Mouse (Mus musculus): ENCODE measurements at regions not wholly inside any gene's neighbourhood (a gene's known extent, or its start where the extent isn't known, plus 50 kb on each side); places are given as distances from the start of the nearest gene placed in this dataset.

DNA sequence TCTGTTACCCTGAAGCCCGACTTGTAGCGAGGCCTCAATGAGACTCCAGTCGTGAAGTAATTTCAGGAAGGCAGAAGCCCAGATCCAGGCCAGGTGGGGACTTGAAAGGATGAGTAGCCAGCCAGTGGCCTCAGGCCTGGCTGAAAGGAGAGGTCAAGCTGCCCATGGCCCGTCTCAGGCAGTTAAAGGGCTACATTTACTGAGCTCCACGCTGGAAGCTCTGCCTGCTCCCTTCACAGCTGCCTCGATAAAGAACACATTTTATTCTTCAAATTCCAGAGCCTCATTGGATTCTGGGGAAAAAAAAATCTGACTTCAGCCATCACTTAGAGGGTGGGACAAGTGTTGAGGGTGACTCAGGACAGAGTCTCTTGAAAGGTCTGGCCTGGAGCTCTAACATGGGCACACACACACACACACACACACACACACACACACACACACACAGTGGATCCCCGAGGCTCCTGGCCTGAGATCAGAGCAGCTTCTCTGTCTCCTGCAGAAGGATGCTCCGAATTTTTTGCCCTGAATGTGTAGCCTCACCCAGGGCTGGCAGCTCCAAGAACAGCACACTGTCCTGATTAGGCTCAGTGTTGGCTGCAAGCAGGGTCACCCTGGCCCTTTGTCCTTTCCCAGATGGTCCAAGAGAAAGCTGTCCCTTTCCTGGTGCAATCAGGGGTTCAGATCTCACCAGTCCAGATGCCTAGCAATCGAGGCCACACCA is 53.0 kb downstream of the Gadd45g start:
- no peak for DNase-seq (ENCODE audit: extremely low read depth, low read depth)

DNA sequence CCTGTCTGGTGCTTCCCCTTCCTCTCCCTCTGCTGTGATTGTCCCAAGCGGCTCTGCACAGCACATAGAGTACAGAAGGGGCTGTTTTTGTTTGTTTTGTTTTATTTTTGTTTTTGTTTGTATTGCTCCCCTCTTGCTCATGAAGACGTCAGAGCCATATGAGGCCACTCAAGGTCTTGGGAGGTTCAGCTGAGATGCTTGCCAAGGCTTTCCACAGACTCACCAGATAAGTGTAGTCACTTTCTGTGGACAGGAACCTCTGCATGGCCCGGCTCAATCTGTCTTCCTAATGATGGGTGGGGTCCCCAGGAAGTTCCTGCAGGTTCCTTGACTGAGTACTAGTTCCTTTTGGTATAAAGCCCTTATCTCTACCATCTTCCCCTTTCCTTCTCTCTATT is 53.6 kb downstream of the Gadd45g start:
- no peak for DNase-seq (ENCODE audit: extremely low read depth, low read depth)

DNA sequence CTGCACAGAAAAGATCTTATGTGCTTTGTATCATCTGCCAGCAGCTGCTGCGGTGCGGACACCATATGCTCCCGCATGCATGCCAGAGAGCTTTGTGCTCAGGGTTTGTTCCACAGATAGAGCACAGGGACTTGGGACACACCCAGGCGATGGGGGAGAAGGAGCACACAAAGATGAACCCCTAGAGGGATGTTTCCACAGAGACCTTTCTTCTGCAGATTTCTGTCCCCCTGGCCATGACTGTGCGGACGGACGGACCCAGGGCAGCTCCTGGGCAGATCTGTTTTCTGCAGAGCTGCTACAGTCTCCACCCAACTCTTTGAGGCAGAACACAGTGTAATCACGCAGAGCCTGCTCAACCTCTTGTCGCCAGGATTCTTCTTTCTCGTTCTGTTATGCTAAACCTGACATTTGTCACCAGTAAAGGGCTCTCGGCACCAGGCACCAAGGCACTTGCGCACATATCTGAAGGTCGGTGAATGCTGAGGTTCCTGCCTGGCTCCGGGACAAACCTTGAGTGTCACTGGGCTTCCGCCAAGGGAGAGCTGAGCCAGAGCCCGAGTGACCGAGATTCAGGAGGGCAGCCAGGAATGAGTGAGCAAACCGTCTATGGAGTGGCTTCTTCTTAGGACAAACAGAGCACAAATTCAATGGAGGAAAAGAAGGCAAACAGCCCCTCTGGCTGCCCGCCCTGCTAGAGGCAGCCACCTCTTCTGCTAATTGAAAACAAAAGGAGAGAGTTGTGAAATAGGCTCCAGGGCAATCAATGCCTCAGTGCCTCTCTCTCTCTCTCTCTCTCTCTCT is 56.2 kb downstream of the Gadd45g start:
- no peak for DNase-seq (ENCODE audit: extremely low read depth, low read depth)

GRCm38 (mm10) chr13:51903324-51903939 is 57.0 kb downstream of the Gadd45g start:
- no peak for DNase-seq (ENCODE audit: extremely low read depth, low read depth)

GRCm38 (mm10) chr13:51905270-51905669 is 58.8 kb downstream of the Gadd45g start:
- no peak for DNase-seq (ENCODE audit: extremely low read depth, low read depth)

GRCm38 (mm10) chr13:51906103-51906502 is 59.6 kb downstream of the Gadd45g start:
- no peak for DNase-seq (ENCODE audit: extremely low read depth, low read depth)

DNA sequence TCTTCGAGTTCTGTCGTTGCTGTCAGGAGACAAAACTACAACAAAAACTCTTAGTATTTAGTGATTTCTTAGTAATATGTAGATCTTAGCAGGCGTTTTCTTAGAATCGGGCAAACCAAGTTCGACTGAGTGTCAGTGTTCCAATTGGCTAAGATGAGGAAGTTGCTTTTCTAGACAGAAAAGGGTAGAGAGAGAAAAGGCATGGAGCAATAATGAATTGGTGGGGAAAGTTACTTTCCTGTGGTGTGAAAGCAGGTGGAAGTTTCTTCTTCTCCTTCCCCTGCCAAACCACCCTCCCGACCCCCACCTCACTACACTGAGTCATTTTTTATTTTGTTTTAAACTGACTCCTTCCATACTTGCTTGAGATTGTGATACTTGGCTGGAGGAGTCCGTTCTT is 62.0 kb downstream of the Gadd45g start:
- no peak for DNase-seq (ENCODE audit: extremely low read depth, low read depth)

- no peak for DNase-seq (ENCODE audit: extremely low read depth, low read depth)
Measured at GRCm38 (mm10) chr13:51911296-51911998, 65.0 kb downstream of the Gadd45g start.

- no peak for DNase-seq (ENCODE audit: extremely low read depth, low read depth)
Measured at GRCm38 (mm10) chr13:51912477-51912876, 66.0 kb downstream of the Gadd45g start.

GRCm38 (mm10) chr13:51912994-51913393 is 66.5 kb downstream of the Gadd45g start:
- no peak for DNase-seq (ENCODE audit: extremely low read depth, low read depth)

GRCm38 (mm10) chr13:51916666-51917240 is 70.3 kb downstream of the Gadd45g start:
- no peak for DNase-seq (ENCODE audit: extremely low read depth, low read depth)

GRCm38 (mm10) chr13:51917658-51918057 is 71.2 kb downstream of the Gadd45g start:
- no peak for DNase-seq (ENCODE audit: extremely low read depth, low read depth)

- no peak for DNase-seq (ENCODE audit: extremely low read depth, low read depth)
Measured at GRCm38 (mm10) chr13:51918108-51918507, 71.6 kb downstream of the Gadd45g start.

- DNase-seq (ENCODE audit: extremely low read depth, low read depth), result no peak
Measured at GRCm38 (mm10) chr13:51918781-51919170, 72.3 kb downstream of the Gadd45g start.

DNA sequence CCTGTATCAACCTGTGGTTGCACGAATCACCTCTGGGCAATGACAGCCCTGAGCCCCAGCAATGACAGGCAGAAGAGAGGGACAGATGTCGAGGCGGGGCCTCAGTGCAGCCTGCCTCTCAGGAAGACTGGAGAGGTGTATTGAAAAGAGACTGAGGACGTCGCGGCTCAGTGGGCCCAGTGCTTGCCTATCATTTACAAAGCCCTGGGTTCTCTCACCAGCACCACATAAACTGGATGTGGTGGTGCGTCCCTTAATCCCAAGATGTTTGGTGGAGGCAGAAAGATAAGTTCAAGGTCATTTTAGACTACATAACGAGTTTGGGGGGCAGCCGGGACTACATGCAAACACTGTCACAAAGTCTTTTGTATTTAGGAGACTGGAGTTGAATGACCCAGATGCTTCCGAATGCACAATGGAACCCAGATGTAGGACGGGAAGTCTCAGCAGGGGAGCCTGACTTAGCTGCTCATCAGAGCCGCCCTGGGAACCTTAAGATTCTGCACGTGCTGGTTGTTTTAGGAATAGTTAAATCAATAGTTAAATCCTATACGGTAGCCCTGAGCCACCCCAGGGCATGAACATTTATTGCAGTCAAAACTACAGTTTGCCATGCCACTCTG is 72.8 kb downstream of the Gadd45g start:
- no peak for DNase-seq (ENCODE audit: extremely low read depth, low read depth)

DNA sequence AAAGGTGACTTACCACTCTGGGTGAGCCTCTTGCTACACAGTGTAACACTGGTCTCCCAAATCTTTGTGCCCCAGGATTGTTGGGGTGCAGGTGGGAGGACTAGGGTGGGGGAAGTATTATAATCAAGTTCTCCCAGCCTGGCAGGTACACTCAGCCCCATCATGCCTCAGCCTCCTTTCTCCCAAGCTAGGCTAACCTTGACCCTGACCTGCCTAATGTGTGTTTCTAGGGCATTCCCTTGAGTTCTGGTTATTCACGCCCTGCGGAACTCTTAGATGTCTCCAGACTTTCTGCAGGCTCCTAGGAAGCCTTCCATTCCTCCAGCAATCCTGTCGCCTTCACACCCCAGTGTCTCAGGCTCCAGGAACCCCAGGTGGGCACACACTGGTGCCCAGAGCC is 73.5 kb downstream of the Gadd45g start:
- DNase-seq (ENCODE audit: extremely low read depth, low read depth), result no peak

DNA sequence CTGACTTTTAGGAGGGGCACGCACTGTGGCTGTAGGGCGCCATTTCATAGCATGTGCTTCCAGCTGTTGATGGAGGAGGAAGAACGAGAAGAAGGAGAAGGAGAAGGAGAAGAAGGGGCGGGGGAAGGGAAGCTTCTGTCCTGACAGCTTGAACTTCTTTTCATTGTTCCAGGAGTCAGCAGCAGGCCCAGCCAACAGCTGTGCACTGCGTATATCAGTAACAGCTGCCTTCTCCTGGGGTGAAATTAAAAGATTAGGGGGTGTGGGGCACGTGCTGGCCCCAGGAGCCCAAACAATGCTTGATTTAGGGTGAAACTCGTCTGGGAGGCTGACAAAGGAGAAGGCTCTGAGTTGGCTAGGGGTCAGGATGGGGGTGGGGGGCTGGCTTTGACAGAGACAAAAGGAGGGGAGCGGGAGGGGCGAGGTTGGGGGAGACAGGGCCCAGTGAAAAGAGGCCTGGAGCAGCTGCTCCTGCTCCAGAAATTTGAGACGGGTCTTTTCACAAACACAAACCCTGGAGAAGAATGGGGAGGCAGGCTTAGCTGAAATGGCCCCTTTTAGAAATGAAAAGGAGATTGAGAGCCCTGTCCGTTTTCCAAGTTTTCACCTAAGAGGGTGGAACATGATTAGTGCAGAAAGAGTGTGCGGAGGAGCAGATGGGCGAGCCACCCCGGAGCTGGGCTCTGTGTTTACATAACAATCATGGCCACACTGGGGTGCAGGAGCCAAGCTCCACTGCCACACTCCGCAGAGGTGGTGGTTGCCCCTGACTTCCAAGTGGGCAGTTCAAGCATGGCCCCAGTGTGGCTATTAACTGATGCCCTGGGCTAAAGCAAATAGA is 74.3 kb downstream of the Gadd45g start:
- DNase-seq (ENCODE audit: extremely low read depth, low read depth), result no peak

GRCm38 (mm10) chr13:51921550-51921949 is 75.1 kb downstream of the Gadd45g start:
- no peak for DNase-seq (ENCODE audit: extremely low read depth, low read depth)

DNA sequence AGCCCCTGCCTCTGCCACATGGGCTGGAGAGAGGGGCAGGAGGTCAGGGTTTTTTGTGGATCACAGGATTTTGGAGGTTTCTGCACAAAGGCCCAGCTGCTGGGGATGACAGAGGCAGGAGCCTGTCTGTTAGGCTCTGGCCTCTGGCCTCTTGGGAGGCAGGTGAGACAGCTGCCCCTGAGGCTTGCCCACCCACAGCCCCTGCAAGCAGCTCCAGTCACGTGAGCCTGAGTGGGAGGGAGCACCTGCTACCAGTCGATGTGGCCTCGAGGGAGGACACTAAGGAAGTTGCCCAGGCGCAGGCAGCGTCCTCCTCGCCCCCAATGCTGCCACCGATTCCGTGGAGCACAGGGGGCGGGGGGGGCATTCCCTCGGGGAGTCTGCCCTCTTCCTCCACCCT is 80.3 kb downstream of the Gadd45g start:
- DNase-seq (ENCODE audit: extremely low read depth, low read depth), result no peak

DNA sequence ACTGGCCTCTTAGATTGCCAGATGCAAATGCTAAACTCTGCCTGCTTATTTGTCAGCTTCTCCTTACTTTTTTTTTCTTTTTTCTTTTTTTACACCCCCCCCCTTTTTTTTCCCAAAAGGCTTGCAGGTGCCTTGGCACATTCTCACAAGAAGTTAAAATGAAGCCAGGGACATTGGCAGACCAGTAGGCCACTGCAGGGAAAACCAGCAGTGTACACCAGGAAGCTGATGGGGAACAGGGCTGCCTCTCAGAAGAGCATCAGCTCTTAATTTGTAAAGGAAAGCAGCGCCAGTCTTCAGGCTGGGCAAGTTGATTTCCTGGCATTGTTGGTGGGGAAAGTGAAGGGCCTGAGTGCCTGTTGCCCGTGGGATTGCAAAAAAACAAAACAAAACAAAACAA is 83.3 kb downstream of the Gadd45g start:
- DNase-seq (ENCODE audit: extremely low read depth, low read depth), result no peak
